Mouse (Mus musculus): ENCODE measurements around the gene D5Ertd579e.

GRCm38 (mm10) chr5:36674658-36675433, 21.0 kb downstream of the D5Ertd579e start:
- TF ChIP-seq CTCF (IDR thresholded peaks at IDR 0.05; ENCODE audit: control insufficient read depth, insufficient read depth, insufficient read length) (no peak), MAX (IDR thresholded peaks at IDR 0.05) (no peak), CEBPB (IDR thresholded peaks at IDR 0.05; ENCODE audit: low read depth) (no peak)

Data from C2C12 (cell line).